Mouse (Mus musculus): ENCODE results near the gene Fmo3.

GRCm38 (mm10) chr1:162963556-162963955, 20.8 kb downstream of the Fmo3 start:
- no peak for TF ChIP-seq CTCF (IDR thresholded peaks at IDR 0.05; ENCODE audit: low read depth)
- no peak for TF ChIP-seq EP300 (IDR thresholded peaks at IDR 0.05; ENCODE audit: low read depth)

Data from liver, embryonic 14.5 days (tissue).